Mouse (Mus musculus) neutrophil, adult 5-6 weeks (primary cell): Measurements from ENCODE around the gene Lrrk1. TPM values are rescaled to one million over a fixed set of nuclear protein-coding genes. Genes with fewer than 3 reads are reported as not detected.

Source experiments
- ATAC-seq: fragments of 151-379, 151-347 bp; 2 replicates; pipeline ENCODE4 v1.8.0; 2017; ENCODE audit warnings: mild to moderate bottlenecking, moderate TSS enrichment; ENCODE audit not compliant: insufficient number of reproducible peaks, poor library complexity, low FRiP score, severe bottlenecking; ENCODE audit errors: extremely low read depth
- total RNA-seq: library from RNA; stranded (forward); fragments of 200-1000 nt; gene quantifications from 2 replicates; pipeline ENCODE4 v1.2.3, GENCODE M21; 2017

Lrrk1 gene
- total RNA-seq, 1 experiment from 2014 or later: 24.3 TPM

- ATAC-seq: no peak
These were observed 1.7 kb downstream of the Lrrk1 start for GRCm38 (mm10) chr7:66386411-66386810.

- no peak for ATAC-seq
These were observed 2.3 kb downstream of the Lrrk1 start for GRCm38 (mm10) chr7:66385826-66386225.

- no peak for ATAC-seq
These were observed 3.3 kb downstream of the Lrrk1 start for GRCm38 (mm10) chr7:66384891-66385290.

- ATAC-seq: peak; percentile 53; the same call in 1 of the 2 replicates
These were observed 3.9 kb downstream of the Lrrk1 start for GRCm38 (mm10) chr7:66384213-66384612.

GRCm38 (mm10) chr7:66376560-66376959, 11.6 kb downstream of the Lrrk1 start:
- no peak for ATAC-seq

GRCm38 (mm10) chr7:66375736-66376135, 12.4 kb downstream of the Lrrk1 start:
- ATAC-seq: no peak

- ATAC-seq: no peak
These were observed 14.8 kb downstream of the Lrrk1 start for GRCm38 (mm10) chr7:66373391-66373790.

GRCm38 (mm10) chr7:66370970-66371369, 17.2 kb downstream of the Lrrk1 start:
- no peak for ATAC-seq

GRCm38 (mm10) chr7:66369934-66370445, 18.2 kb downstream of the Lrrk1 start:
- ATAC-seq: no peak

- no peak for ATAC-seq
These were observed 18.8 kb downstream of the Lrrk1 start for GRCm38 (mm10) chr7:66369071-66369933.

GRCm38 (mm10) chr7:66365904-66366303, 22.2 kb downstream of the Lrrk1 start, which contains the start of gene Gm10974:
Gene Gm10974 (plus strand): TSS chr7:66365905.
- ATAC-seq: no peak

GRCm38 (mm10) chr7:66365411-66365810, 22.7 kb downstream of the Lrrk1 start:
- ATAC-seq: no peak

GRCm38 (mm10) chr7:66364491-66364890, 23.7 kb downstream of the Lrrk1 start:
- ATAC-seq: no peak

- no peak for ATAC-seq
These were observed 29.1 kb downstream of the Lrrk1 start for GRCm38 (mm10) chr7:66359044-66359443.

- ATAC-seq: no peak
These were observed 29.7 kb downstream of the Lrrk1 start for GRCm38 (mm10) chr7:66358461-66358860.

- ATAC-seq: no peak
These were observed 32.2 kb downstream of the Lrrk1 start for GRCm38 (mm10) chr7:66355791-66356522.

- no peak for ATAC-seq
These were observed 33.2 kb downstream of the Lrrk1 start for GRCm38 (mm10) chr7:66354911-66355310.

- ATAC-seq: no peak
These were observed 37.1 kb downstream of the Lrrk1 start for GRCm38 (mm10) chr7:66351074-66351473.

- no peak for ATAC-seq
These were observed 38.5 kb downstream of the Lrrk1 start for GRCm38 (mm10) chr7:66349670-66350069.

GRCm38 (mm10) chr7:66348588-66348987, 39.6 kb downstream of the Lrrk1 start:
- ATAC-seq: no peak
